Mouse (Mus musculus): Measurements from ENCODE around the gene Polr3a. TPM values are rescaled to one million over a fixed set of nuclear protein-coding genes. Genes with fewer than 3 reads are reported as not detected.
A peak's percentile ranks its signal among the peaks of the same experiment; 100 is the strongest.
"Not testable (repeated sequence)": the region's sequence is repeated elsewhere in the genome, so short reads cannot be mapped to it uniquely, and the experiment has no call there.

Polr3a gene
- polyA plus RNA-seq, 1 experiment from 2014 or later, result 7.2 TPM

DNA sequence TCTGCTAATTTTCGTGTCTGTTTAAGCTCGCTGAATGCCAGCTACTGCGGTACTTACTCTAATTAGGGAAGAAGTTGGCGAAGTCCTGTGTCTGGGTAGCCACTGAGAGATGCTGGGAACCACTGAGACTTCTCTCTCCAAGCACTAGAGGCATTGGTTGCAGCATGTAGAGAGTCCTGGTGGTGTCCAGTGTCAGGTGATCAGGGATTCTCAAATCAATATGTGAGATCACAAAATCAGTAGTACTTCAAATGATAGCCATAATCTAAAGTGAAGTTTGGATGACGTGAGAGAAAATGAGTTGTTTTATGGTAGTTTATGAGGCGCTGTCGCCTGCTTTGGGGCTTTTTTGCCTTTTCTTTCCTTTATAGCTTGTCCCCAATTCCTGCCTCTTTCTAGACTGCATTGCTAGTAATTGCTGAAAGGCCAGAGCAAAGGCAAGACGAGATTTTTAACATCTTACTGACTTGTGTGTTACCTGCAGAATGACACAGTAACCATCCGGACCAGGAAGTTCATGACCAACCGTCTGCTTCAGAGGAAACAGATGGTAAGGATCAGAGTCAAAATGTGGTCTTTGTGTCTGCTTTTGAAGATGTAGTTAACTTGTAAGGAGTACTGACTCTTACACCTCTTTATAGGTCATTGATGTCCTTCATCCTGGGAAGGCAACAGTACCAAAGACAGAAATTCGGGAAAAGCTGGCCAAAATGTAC, 4.6 kb upstream of the Polr3a start:
- Histone ChIP-seq H3K9me3 (replicated peaks) (no peaks in the 10 kb centered on the region), H3K9ac (peak overlapping the region; percentile 95), H3K36me3 (peaks cover 50% of the 10 kb centered on the region), H3K4me2 (peak overlapping the region; percentile 78), H3K27ac (peak overlapping the region; percentile 83), H3K4me1 (replicated peaks) (peaks cover 48% of the 10 kb centered on the region), H3K27me3 (no peaks in the 10 kb centered on the region), H3K4me3 (replicated peaks) (peak overlapping the region; percentile 94)
- DNase-seq (no peak), ATAC-seq (ENCODE audit: low read depth) (peak; percentile 15; the same call in 1 of the 2 replicates)
- 0% methylated on average over 11 of the region's 11 CpGs for WGBS (ENCODE audit: insufficient replicate concordance)

DNA sequence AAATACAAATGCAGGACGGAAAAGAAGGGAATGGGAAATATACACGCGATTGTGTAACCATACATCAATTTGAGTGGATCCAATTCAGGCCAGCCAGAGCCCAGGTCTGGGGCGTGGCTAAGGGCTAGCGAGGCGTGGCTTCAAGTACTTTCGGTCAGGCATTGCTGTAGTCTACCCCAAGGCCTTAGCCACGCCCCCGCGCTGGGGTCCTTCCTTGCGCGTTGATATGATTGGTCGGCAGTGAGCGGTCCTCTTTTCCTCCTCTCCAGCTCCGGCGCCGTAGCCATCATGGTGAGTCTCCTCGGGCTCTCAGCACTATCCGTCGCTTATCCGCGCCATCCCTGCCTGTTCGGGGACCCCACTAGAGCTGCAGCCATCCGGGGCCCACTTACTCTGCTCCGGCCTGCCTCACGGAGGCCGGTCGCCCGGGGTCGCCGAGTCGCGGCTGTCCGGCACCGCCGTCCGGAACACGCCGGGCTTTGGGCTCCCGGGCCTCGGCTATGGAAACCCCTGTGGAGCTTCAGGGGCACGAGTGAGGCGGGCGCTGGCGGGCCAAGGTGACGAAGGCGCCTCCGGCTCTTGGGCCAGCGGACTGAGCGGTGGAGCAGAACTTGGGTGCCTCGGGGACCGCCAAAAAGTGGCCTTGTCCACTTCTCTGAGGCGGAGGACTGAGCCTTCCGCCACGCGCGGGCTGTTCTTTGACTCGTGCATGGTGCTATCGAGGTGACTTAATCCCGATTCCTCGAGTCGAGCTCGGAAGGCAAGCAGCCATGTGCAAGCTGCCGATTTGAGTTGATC, 3.8 kb upstream of the Polr3a start:
- H3K4me2 ChIP-seq, result peak overlapping the region; percentile 78
- peaks cover 49% of the 10 kb centered on the region for H3K4me1 ChIP-seq (replicated peaks)
- no peaks in the 10 kb centered on the region for H3K27me3 ChIP-seq
- H3K9ac ChIP-seq, result peak overlapping the region; percentile 95
- H3K36me3 ChIP-seq, result peaks cover 42% of the 10 kb centered on the region
- ATAC-seq (ENCODE audit: low read depth) (peak; percentile 89), DNase-seq (peak; percentile 90)
- under 1% methylated on average over 64 of the region's 64 CpGs for WGBS (ENCODE audit: insufficient replicate concordance)
- peak overlapping the region; percentile 83 for H3K27ac ChIP-seq
- no peaks in the 10 kb centered on the region for H3K9me3 ChIP-seq (replicated peaks)
- H3K4me3 ChIP-seq (replicated peaks), result peak overlapping the region; percentile 94

DNA sequence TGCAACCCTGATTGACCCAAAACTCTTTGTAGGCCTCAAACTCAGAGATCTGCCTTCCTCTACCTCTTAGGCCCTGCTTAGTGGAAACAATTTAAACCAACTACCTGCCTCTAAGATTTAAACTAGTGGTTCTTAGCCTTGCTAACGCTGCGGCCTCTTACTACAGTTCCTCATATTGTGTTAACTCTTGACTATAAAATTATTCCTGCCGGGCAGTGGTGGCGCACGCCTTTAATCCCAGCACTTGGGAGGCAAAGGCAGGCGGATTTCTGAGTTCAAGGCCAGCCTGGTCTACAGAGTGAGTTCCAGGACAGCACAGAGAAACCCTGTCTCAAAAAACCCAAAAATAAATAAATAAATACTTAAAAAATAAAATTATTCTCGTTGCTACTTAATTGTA, 2.9 kb upstream of the Polr3a start:
- WGBS (ENCODE audit: insufficient replicate concordance), result 86% methylated on average over 7 of the region's 7 CpGs

DNA sequence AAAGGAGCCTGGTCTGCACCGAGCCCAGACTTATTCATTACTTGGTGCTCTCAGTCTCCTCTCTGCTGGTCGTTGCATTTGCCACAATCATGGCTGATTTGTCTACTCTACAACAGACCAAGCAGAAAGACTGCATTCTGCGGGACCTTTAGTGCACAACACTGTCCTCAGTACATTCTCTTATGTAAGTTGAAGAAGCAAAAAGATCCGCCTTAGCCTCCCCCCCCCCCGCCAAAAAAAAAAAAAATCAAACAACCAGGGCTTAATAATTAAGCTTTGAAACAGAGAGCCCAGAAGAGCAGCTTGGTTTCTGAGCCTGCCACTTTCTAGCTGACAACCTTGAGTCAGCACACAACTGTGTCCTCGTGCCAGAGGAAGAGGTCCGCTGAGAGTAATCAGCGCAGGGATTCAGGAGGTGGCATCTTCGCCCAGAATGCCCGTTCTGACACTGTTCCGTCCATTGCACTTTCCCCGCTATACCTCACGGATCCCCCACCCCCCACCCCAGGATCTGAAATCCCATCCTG, 554 bp downstream of the Polr3a start:
- peak overlapping the region; percentile 86 for H3K4me3 ChIP-seq (replicated peaks)
- H3K27me3 ChIP-seq, result no peaks in the 10 kb centered on the region
- H3K4me2 ChIP-seq, result peak overlapping the region; percentile 79
- WGBS (ENCODE audit: insufficient replicate concordance), result 4% methylated on average over 13 of the region's 13 CpGs
- H3K36me3 ChIP-seq, result peaks cover 31% of the 10 kb centered on the region
- H3K27ac ChIP-seq, result peak overlapping the region; percentile 55
- peaks cover 19% of the 10 kb centered on the region for H3K4me1 ChIP-seq (replicated peaks)
- no peaks in the 10 kb centered on the region for H3K9me3 ChIP-seq (replicated peaks)
- H3K9ac ChIP-seq, result peak overlapping the region; percentile 83
- peak; percentile 6; the same call in 1 of the 2 replicates for ATAC-seq (ENCODE audit: low read depth)
- no peak for DNase-seq

More for the DNA sequence above, 2.9 kb upstream of the Polr3a start:
- H3K9ac ChIP-seq; H3K27ac ChIP-seq; H3K9me3 ChIP-seq (replicated peaks); DNase-seq; H3K27me3 ChIP-seq; H3K4me2 ChIP-seq; ATAC-seq (ENCODE audit: low read depth); H3K4me3 ChIP-seq (replicated peaks): not testable (repeated sequence)
- Histone ChIP-seq H3K36me3 (peaks cover 33% of the 10 kb centered on the region), H3K4me1 (replicated peaks) (peaks cover 51% of the 10 kb centered on the region)

DNA sequence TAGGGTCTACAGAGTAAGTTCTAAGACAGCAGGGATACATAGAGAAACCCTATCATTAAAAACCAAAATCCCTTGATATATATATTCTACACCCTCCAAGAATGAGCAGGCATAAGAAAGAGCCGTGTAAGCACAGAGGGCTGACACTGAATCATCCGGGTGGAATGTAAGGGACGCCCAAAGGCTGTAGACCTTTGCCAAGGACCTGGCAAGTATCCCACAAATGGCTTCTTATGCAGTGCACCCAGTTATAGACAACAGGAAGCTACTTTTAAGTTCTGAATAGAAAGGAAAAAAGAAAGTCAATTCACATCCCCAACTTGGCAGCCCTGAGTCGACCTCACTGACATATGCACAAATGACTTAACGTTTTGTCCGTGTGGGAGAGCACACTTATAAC, 18.1 kb downstream of the Polr3a start:
- Histone ChIP-seq H3K9ac (no peak overlapping the region), H3K27ac (no peak overlapping the region), H3K4me2 (no peak overlapping the region), H3K27me3 (no peaks in the 10 kb centered on the region), H3K9me3 (replicated peaks) (no peaks in the 10 kb centered on the region), H3K4me3 (replicated peaks) (no peak overlapping the region), H3K36me3 (peaks cover 98% of the 10 kb centered on the region), H3K4me1 (replicated peaks) (no peaks in the 10 kb centered on the region)
- DNase-seq (no peak), ATAC-seq (ENCODE audit: low read depth) (no peak)
- WGBS (ENCODE audit: insufficient replicate concordance), result 81% methylated on average over 6 of the region's 6 CpGs

DNA sequence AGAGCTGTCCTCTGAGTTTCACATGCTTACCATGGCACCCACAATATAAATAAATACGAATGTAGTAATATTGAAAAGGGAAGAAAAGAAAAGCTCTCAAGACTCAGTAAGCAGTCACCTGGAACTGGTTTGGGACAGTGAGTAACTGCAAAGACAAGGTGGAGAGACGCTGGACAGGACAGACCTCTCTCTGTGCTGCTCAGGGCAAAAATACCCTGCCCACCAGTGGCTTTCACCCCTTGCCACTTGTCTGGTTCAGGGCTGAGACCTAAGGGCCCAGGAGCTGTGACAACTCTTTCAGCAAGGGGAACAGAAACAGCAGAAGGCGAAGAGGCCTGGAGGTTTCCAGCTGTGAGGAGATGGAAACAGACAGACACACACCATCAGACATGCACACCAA, 28.7 kb downstream of the Polr3a start:
- H3K27ac ChIP-seq, result no peak overlapping the region
- H3K9me3 ChIP-seq (replicated peaks), result no peaks in the 10 kb centered on the region
- no peak overlapping the region for H3K4me2 ChIP-seq
- ATAC-seq (ENCODE audit: low read depth), result no peak
- no peak overlapping the region for H3K4me3 ChIP-seq (replicated peaks)
- H3K9ac ChIP-seq, result no peak overlapping the region
- H3K27me3 ChIP-seq, result no peaks in the 10 kb centered on the region
- whole genome bisulfite sequencing (ENCODE audit: insufficient replicate concordance), result 73% methylated on average over 3 of the region's 3 CpGs
- peaks cover 98% of the 10 kb centered on the region for H3K36me3 ChIP-seq
- no peaks in the 10 kb centered on the region for H3K4me1 ChIP-seq (replicated peaks)
- no peak for DNase-seq

DNA sequence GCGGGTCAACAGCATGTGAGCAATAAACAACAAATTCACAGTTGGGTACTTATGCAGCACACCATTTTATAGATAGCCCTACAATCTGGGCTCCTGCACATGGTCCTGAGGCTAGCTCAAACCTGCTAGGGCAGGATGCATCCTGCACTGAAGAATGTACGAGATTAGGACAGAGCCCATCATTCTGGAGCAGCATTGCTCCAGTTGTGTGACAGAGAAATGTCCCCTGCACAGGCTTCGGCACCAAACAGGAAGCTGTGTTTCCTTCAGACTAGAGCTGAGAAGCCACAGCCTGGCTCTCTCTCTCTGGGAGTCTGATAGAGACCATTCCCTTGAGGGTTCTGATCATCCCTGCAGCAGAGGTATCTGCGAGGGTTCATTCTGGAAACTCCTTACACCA, 43.3 kb downstream of the Polr3a start:
- ATAC-seq (ENCODE audit: low read depth), result peak; percentile 45; the same call in 1 of the 2 replicates
- WGBS (ENCODE audit: insufficient replicate concordance), result 20% methylated on average over 4 of the region's 4 CpGs
- H3K4me3 ChIP-seq (replicated peaks), result not testable (repeated sequence)

More for the DNA sequence above, 43.3 kb downstream of the Polr3a start:
- not testable (repeated sequence) for H3K27ac ChIP-seq; DNase-seq; H3K4me2 ChIP-seq; H3K4me1 ChIP-seq (replicated peaks); H3K27me3 ChIP-seq; H3K9ac ChIP-seq; H3K9me3 ChIP-seq (replicated peaks)
- H3K36me3 ChIP-seq, result peaks cover 19% of the 10 kb centered on the region

Other genes starting within 250 kb of the Polr3a start
- gene Dlg5, start 241.1 kb downstream of the Polr3a start, polyA plus RNA-seq (2015; fragmentation: Nextera tagmentation; extraction: Ambion mirVana), result 1.1 and 1.6 TPM in 2 replicates
- not detected in 2 replicates for gene E330034G19Rik, start 193.8 kb downstream of the Polr3a start, polyA plus RNA-seq (2015; fragmentation: Nextera tagmentation; extraction: Ambion mirVana)
- gene Rps24, start 67 bp upstream of the Polr3a start, polyA plus RNA-seq (2015; fragmentation: Nextera tagmentation; extraction: Ambion mirVana), result 724 and 821 TPM in 2 replicates

Measured in liver, embryonic 13.5 days (tissue).